Mouse (Mus musculus): Measurements from ENCODE around the gene Rnf34. TPM values are rescaled to one million over a fixed set of nuclear protein-coding genes. Genes with fewer than 3 reads are reported as not detected.

The Rnf34 gene
- polyA plus RNA-seq (2014; fragmentation: Illumina TruSeq; extraction: RNeasy Lipid Tissue Mini Kit (QIAGEN cat#74804); ENCODE audit: low read depth, low replicate concordance): 13.9 TPM

GRCm38 (mm10) chr5:122849521-122850318, at the start of gene Rnf34:
Rnf34 (plus strand) TSS chr5:122850048.

GRCm38 (mm10) chr5:122820777-122821523, 28.9 kb upstream of the Rnf34 start, which contains the start of gene Anapc5:
Anapc5 (minus strand) TSS chr5:122821339.

Other genes with a start within 250 kb of the Rnf34 start
- gene Ift81, start 235.5 kb upstream of the Rnf34 start, polyA plus RNA-seq (2014; fragmentation: Illumina TruSeq; extraction: RNeasy Lipid Tissue Mini Kit (QIAGEN cat#74804); ENCODE audit: low read depth, low replicate concordance): 42.6 TPM
- gene P2rx7, start 206.1 kb upstream of the Rnf34 start, polyA plus RNA-seq (2014; fragmentation: Illumina TruSeq; extraction: RNeasy Lipid Tissue Mini Kit (QIAGEN cat#74804); ENCODE audit: low read depth, low replicate concordance): 1.7 TPM
- gene P2rx4, start 142.5 kb upstream of the Rnf34 start, polyA plus RNA-seq (2014; fragmentation: Illumina TruSeq; extraction: RNeasy Lipid Tissue Mini Kit (QIAGEN cat#74804); ENCODE audit: low read depth, low replicate concordance): 9.4 TPM
- gene Camkk2, start 70.6 kb upstream of the Rnf34 start, polyA plus RNA-seq (2014; fragmentation: Illumina TruSeq; extraction: RNeasy Lipid Tissue Mini Kit (QIAGEN cat#74804); ENCODE audit: low read depth, low replicate concordance): 9.6 TPM
- gene Anapc5, start 28.7 kb upstream of the Rnf34 start, polyA plus RNA-seq (2014; fragmentation: Illumina TruSeq; extraction: RNeasy Lipid Tissue Mini Kit (QIAGEN cat#74804); ENCODE audit: low read depth, low replicate concordance): 205 TPM
- gene Kdm2b, start 139.8 kb downstream of the Rnf34 start, polyA plus RNA-seq (2014; fragmentation: Illumina TruSeq; extraction: RNeasy Lipid Tissue Mini Kit (QIAGEN cat#74804); ENCODE audit: low read depth, low replicate concordance): 13.2 TPM
- 0.82 TPM for gene Orai1, start 165.0 kb downstream of the Rnf34 start, polyA plus RNA-seq (2014; fragmentation: Illumina TruSeq; extraction: RNeasy Lipid Tissue Mini Kit (QIAGEN cat#74804); ENCODE audit: low read depth, low replicate concordance)
- not detected for gene Morn3, start 197.0 kb downstream of the Rnf34 start, polyA plus RNA-seq (2014; fragmentation: Illumina TruSeq; extraction: RNeasy Lipid Tissue Mini Kit (QIAGEN cat#74804); ENCODE audit: low read depth, low replicate concordance)
- 3.8 TPM for gene Tmem120b, start 218.4 kb downstream of the Rnf34 start, polyA plus RNA-seq (2014; fragmentation: Illumina TruSeq; extraction: RNeasy Lipid Tissue Mini Kit (QIAGEN cat#74804); ENCODE audit: low read depth, low replicate concordance)

Measured in adrenal gland, adult 10 weeks (tissue).